Mouse (Mus musculus): ENCODE results near the gene Tmem50b. TPM values are rescaled to one million over a fixed set of nuclear protein-coding genes. Genes with fewer than 3 reads are reported as not detected.

The Tmem50b gene
- total RNA-seq, 4 experiments from 2014 or later, result 49.1 to 56.7 (median 50.9) TPM

DNA sequence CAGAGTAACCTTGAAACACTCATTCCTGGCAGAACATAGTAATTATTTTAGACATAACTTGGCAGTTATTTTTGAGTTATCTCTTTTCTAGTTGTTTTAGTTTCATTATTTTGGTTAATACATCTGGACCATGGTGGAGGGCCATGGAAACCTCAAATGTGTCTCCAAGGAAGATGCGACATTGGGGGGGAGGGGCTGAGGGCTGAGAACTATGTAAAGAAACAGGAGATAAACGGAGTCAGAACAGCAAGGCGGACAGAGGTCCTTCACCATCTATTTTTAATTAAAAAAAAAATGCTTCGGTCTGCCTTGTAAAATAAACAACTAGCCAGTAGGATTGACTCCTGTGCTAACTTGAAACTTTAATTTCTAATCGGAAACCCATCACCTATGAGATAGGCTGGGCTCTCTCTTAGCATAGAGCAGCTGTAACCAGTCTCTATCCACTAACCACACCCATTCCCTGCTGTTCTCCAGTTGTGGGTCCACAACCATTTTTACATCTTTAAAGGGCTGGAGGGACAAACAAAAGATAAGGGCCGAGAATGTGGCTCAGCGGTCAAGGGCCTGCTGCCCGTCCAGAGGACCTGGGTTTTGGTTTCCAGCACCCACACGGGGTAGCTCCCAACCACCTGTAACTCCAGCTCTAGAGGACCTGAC, 32.2 kb downstream of the Tmem50b start:
- no peak for DNase-seq (ENCODE audit: low spot score)

GRCm38 (mm10) chr16:91564580-91565291, 32.9 kb downstream of the Tmem50b start:
- no peak for DNase-seq (ENCODE audit: low spot score)

GRCm38 (mm10) chr16:91561541-91562457, 35.8 kb downstream of the Tmem50b start:
- DNase-seq (ENCODE audit: low spot score), result no peak

- no peak for DNase-seq (ENCODE audit: low spot score)
Measured at GRCm38 (mm10) chr16:91561099-91561498, 36.5 kb downstream of the Tmem50b start.

- peak; percentile 58 for DNase-seq (ENCODE audit: low spot score)
Measured at GRCm38 (mm10) chr16:91557693-91558092, 39.9 kb downstream of the Tmem50b start.

- no peak for DNase-seq (ENCODE audit: low spot score)
Measured at GRCm38 (mm10) chr16:91557214-91557613, 40.4 kb downstream of the Tmem50b start.

DNA sequence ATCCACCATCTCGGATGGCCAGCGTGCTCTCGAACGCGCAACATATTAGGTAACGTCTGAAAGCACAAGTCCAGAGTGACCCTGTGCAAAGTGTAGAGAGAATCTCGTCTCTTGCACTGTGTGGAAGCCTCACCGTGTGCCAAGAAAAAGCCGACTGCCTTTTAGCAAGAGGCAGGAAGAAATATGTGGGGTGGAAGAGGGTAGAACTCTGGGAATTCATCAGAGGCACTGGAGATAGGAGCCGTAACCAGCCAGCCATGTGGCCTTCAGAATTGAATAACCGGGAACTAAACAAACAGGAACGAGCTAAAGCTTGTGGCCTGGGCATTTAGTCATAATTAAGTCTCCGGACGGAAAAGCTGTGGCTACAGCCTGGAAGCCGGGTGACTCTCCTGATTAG, 40.9 kb downstream of the Tmem50b start:
- DNase-seq (ENCODE audit: low spot score), result no peak

GRCm38 (mm10) chr16:91555017-91555605, 42.5 kb downstream of the Tmem50b start:
- DNase-seq (ENCODE audit: low spot score), result no peak

GRCm38 (mm10) chr16:91553625-91554024, 44.0 kb downstream of the Tmem50b start:
- peak; percentile 50 for DNase-seq (ENCODE audit: low spot score)

DNA sequence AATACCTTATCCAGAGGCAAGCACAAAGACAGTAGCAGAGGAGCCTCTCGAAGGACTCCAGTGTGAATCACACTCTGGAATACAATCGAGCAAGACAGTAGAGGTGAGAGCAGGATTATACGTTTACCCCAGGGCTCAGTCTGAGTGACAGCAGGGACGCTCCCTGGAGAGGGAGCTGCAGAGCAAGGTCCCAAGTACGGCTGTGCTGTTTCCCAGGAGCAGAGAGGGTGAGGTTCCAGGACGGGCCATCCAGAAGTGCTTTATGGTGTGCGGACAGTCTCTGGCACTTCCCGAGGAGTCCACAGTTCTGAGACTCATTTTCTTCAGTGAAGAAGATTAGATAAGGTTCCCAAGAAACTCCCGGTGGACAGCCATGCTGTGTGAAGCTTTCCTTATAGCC, 45.5 kb downstream of the Tmem50b start:
- DNase-seq (ENCODE audit: low spot score), result no peak

DNA sequence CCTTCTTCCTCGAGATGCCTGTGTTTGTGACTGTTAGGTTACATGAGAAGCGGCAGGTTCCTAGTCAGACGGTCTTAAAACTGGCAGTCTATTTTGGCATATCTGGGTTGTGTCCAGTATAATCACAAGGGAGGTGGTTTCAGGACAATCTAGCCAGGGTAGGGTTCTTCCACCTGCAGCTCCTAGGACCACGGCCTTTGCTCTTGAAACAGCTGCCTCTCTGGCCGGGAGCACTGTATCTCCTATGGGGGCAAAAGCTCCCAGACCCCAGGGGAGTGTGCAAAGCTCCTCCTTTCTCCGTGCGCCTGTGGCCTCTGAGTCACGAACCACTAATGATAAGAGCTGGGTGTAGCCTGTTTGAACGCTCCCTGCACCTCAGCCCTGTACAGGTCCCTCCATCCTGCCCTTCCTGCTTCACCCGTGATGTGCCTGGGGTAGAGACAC, 46.5 kb downstream of the Tmem50b start:
- DNase-seq (ENCODE audit: low spot score), result no peak

- DNase-seq (ENCODE audit: low spot score), result no peak
Measured at GRCm38 (mm10) chr16:91549616-91550015, 48.0 kb downstream of the Tmem50b start.

GRCm38 (mm10) chr16:91548996-91549395, 48.6 kb downstream of the Tmem50b start:
- DNase-seq (ENCODE audit: low spot score), result no peak

GRCm38 (mm10) chr16:91548586-91548985, 49.0 kb downstream of the Tmem50b start:
- no peak for DNase-seq (ENCODE audit: low spot score)

DNA sequence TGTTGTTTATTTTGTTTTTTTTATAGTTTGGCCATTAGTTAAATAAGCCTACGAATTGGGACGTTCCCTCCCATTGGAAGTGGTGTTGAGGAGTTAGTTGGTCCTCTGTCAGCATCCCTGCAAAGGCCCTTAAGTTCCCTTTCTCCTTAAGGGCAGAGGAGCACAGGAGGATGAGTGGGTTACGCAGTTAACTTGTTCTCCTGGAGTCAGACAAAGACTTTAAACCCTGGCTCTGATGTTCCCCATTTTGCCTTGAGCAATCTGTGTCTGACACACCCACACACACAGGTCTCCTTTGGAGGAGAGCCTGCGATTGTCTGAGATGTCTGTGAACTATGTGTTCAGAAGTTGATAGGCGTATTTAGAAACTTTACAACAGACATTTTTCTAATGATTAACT, 49.6 kb downstream of the Tmem50b start:
- DNase-seq (ENCODE audit: low spot score), result no peak

DNA sequence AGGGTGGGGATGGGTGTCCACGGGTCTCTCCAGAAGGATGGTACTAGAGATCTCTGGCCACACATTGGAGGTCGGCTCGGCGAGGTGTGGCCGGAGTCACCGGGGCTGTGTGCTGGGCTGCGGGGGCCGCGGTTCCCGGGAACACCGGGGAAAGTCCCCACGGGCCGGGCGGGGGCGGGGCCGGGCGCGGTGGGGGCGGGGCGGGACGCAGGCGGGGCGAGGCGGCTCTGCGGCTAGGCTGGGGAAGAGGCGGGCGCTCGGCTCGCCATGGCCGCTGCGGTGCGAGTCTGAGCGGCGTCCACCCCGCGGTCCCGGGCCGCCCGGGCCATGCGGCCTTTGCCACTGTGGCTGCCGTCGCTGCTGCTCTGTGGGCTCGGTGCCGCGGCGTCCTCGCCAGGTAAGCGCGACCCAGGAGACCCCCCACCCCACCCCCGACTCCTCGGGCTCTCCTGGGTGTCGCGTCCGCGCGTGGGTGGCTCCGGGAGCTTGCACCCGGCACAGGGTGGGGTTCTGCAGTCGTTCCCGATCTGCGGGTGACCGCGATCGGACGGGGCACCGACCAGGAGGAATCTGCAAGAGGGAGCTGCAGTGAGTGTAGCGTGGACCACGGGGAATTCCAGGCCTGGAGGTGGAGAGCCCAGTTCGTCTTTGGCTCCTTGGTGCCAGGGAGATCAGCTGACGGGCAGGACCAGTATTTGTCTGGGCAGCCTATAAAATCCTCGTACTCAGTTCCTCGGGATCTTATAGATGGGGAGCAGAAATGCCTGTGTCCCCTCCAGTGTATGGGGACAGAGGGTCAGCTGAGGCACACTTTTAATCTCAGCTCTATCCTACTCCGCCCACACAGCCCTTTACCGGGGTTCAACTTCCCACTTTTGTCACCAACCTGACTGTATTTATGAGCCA, 50.5 kb downstream of the Tmem50b start, which contains the start of gene Ifngr2:
Gene Ifngr2 (plus strand): TSS at position 237 of the 906 bp plus-strand sequence.
- DNase-seq (ENCODE audit: low spot score), result peak; percentile 48

DNA sequence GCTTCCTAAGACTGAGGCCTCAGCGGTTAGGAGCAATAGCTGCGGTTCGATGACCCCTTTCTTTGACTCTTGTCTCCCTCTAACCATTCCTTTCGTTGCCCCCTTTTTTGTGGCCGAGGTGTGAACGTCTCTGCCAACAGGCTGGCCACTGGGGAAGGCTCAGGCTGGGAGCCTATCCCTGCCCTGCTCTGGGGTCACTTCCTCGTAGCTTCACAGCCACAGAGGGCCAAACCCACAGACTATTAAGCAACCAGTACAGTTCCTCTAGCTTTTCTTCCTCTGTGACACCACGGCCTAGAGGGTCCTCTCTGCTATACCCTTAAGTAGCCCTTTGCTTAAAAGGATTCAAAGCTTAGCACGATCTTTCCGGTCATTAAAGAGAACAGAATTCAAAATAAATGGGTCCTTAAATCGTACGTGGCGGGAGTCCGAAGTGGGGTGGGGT, 51.2 kb downstream of the Tmem50b start:
- peak; percentile 60 for DNase-seq (ENCODE audit: low spot score)

GRCm38 (mm10) chr16:91545597-91546281, 51.9 kb downstream of the Tmem50b start:
- no peak for DNase-seq (ENCODE audit: low spot score)

DNA sequence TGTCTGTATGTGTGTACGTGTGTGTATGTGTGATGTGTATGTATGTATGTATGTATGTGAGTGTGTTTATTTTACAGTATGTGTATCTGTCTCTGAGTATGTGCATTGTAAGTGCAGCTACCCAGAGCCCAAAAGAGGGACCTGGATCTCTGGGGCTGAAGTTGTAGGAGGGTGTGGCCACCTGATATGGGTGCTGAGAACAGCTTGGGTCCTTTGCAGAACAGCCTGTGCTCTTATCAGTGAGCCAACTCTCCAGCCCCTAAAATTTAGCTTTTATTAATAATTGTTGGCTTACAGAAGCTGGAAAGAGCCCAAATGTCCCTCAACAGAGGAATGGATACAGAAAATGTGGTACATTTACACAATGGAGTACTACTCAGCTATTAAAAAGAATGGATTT, 54.0 kb downstream of the Tmem50b start:
- DNase-seq (ENCODE audit: low spot score), result no peak

DNA sequence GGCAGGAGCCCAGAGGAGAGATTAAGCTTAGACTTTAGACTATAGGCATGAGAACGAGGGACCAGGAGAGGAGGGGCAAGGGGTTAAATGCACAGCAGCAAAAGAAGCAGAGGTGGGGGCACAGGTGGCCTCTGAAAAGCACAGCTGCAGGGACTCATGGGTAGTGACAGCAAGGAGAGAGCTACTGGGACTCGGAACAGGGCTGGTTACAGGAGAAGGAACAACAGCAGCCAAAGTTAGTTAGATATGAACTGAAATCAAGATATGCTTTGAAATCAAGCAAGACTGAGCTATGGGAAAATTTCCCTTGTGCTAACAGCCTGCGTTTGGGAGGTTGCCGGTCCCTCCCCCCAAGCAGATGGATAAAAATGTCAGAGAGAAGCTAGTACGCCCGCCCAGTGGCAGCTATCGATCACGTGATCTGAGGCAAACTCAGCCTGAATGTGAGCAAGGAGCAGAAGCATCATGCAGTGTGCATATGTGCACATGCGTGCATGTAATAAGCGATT, 56.0 kb downstream of the Tmem50b start:
- no peak for DNase-seq (ENCODE audit: low spot score)
